Mouse (Mus musculus): ENCODE measurements around the gene B4gat1. TPM values are rescaled to one million over a fixed set of nuclear protein-coding genes. Genes with fewer than 3 reads are reported as not detected.

The B4gat1 gene
- total RNA-seq, 2 experiments from 2014 or later = 28.5 to 31.4 TPM

- DNase-seq (ENCODE audit: low spot score in 2 of 2) = no peak
These were observed 19.5 kb downstream of the B4gat1 start for GRCm38 (mm10) chr19:5057876-5058775.

GRCm38 (mm10) chr19:5058801-5059771 lies 20.5 kb downstream of the B4gat1 start:
- DNase-seq (ENCODE audit: low spot score in 2 of 2) = no peak

DNA sequence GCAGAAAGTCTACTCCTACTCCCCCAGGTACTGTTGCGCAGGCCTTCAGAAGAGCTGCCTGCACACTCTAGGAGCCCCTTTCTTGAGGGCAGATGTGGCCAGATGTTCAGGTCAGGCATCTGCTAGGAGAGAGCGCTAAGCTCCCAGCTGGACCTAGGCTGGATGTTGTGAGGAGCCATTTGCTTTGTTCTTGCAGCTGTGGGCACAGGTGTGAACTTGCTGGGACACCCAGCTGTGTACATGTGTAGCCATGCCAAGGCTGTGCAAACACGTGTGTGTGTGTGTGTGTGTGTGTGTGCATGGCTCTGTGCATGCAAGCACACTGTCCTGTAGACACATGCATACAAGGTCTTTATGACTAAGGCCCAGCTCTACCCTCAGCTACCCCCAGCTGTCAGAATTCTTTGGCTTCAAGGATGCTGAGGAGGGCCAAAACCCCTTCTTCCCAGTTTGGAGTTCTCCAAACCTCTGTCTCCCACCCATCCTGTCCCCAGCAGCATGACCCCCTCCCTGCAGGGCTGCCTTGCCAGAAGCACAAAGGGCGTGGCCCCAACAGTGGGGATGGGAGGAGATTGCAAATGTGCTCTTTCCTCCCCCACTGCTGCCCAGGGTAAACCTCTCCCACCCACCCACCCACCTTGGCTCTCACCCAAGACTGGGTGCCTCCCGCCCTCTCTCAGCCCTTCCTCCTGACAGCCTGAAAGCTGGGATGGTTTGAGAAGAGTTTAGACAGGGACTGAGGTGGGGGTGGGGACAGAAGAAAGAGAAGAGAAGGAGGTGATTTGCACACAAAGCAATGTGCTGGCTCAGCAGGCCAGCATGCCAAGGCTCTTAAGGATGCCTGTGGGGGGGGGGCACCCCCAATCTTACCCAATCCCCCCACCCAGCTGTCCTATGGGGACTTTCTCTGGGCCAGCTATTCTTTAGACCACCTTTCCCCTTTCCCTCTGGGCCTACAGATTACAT lies 22.0 kb downstream of the B4gat1 start:
- no peak for DNase-seq (ENCODE audit: low spot score in 2 of 2)

GRCm38 (mm10) chr19:5062041-5062440 lies 23.4 kb downstream of the B4gat1 start:
- DNase-seq (ENCODE audit: low spot score in 2 of 2) = no peak

DNA sequence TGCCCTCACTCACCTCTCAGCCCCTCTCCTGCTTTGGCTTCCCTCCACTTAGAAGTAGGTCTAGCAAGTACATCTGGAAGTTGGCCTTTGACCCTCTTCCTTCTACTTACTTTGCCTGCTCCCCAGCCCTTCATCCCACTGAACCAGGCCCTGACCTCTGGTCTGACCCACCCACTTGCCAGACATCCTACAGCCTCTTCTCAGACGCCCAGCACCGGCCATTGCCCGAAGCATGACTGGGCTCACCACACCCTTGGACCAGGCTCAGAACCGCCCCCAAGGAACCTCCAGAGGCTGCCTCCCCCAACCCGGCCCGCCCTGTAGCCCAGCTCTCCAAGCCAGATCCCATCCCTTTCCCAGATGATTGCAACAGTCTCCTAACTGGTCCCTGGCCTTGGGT lies 23.8 kb downstream of the B4gat1 start:
- no peak for DNase-seq (ENCODE audit: low spot score in 2 of 2)

DNA sequence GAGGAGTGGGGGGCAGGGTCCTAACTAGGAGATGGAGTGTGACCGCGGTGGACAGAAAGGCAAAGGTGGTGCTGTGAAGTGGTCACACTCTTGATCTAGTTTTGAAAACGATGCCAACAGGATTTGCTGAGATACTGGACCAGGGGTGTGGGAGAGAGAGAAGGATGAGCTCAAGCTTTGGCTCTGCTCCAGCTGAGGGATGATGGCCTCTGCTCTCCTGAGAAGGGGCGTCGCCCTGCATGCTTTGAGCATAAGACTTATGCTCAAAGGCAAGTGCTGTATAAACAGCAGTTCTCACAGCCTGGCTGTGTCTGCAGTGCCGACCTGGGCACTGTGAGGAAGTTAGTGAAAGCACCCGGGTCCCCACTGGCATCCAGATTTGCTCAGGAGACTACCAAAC lies 26.5 kb downstream of the B4gat1 start:
- peak in 1 of 2 experiments; percentile 68 for DNase-seq (ENCODE audit: low spot score in 2 of 2)

DNA sequence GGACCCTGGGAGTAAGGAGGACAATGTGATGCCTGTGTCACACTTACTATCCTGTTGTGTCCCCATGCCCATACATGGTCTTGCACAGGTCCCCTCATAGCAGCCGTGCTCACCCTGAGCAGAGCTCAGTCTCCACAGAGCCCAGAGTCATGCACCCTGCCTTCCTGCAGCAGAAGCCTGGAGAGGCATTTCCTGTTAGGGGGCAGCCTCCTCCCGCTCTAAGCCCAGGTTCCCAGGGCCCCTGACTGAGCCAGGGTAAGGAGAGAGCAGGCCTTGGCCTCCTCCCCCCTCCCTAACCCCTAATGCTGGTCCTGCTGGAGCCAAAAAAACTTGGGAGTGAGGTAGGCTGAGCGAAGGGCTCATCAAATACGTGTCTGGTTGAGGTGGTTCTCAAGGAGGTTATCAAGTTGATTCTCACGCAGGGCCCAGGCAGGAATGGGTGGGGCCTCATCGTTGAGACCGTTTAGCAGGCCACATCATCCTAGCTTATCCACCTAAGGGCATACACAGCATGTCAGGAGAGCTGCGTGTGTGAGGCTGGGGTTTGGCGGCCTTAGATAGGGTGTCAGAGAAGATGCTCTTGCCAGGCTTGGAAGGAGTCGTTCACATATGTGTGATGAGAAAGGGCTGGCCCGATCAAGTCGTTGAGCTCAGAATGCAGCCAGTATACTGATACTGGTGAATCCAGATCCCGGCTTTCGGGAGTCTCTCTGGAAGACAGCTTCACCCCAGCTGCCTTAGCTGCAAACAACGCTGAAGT lies 28.6 kb downstream of the B4gat1 start:
- DNase-seq (ENCODE audit: low spot score in 2 of 2) = no peak

DNA sequence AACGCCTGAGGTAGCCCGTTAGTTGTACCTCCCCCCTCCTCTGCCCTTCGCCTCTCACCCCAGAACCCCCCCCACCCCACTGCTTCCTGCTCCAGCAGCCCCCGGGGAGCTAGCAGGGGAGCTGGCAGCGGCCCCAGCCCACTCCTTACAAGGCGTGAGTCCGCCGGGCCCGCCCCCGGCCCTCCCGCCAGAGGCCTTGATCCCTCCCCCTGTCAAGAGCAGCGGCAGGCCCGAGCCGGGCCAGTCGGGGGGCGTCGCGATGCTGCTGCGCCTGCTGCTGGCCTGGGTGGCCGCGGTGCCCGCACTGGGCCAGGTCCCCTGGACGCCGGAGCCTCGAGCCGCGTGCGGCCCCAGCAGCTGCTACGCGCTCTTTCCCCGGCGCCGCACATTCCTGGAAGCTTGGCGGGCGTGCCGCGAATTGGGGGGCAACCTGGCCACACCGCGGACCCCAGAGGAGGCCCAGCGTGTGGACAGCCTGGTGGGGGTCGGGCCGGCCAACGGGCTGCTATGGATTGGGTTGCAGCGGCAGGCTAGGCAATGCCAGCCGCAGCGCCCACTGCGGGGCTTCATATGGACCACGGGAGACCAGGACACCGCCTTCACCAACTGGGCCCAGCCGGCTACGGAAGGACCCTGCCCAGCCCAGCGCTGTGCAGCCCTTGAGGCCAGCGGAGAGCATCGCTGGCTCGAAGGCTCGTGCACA lies 29.4 kb downstream of the B4gat1 start, which contains the start of gene Cd248:
Gene Cd248 (plus strand): TSS at position 212 of the 703 bp plus-strand sequence.
- peak; percentile 80 to 88 for DNase-seq (ENCODE audit: low spot score in 2 of 2)

DNA sequence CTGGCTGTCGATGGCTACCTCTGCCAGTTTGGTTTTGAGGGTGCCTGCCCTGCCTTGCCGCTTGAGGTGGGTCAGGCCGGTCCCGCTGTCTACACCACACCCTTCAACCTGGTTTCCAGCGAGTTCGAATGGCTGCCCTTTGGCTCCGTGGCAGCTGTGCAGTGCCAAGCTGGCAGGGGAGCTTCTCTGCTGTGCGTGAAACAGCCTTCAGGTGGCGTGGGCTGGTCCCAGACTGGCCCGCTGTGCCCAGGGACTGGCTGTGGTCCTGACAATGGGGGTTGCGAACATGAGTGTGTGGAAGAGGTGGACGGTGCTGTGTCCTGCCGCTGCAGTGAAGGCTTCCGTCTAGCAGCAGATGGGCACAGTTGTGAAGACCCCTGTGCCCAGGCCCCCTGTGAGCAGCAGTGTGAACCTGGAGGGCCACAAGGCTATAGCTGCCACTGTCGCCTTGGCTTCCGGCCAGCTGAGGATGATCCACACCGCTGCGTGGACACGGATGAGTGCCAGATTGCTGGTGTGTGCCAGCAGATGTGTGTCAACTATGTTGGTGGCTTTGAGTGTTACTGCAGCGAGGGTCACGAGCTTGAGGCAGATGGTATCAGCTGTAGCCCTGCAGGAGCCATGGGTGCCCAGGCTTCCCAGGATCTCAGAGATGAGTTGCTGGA lies 30.1 kb downstream of the B4gat1 start:
- no peak for DNase-seq (ENCODE audit: low spot score in 2 of 2)

DNA sequence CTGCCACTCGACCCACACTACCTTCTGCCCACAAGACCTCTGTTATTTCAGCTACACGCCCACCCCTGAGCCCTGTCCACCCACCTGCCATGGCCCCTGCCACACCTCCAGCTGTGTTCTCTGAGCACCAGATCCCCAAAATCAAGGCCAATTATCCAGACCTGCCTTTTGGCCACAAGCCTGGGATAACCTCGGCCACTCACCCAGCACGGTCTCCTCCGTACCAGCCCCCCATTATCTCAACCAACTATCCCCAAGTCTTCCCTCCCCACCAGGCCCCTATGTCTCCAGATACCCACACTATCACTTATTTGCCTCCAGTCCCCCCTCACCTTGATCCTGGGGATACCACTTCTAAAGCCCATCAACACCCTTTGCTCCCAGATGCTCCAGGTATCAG lies 30.9 kb downstream of the B4gat1 start:
- DNase-seq (ENCODE audit: low spot score in 2 of 2) = no peak

DNA sequence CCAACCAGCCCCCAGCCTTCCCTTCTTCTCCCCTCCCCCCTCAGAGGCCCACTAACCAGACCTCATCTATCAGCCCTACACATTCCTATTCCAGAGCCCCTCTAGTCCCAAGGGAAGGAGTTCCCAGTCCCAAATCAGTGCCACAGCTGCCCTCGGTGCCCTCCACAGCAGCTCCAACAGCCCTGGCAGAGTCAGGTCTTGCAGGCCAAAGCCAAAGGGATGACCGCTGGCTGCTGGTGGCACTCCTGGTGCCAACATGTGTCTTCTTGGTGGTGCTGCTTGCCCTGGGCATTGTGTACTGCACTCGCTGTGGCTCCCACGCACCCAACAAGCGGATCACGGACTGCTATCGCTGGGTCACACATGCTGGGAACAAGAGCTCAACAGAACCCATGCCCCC lies 31.4 kb downstream of the B4gat1 start:
- no peak for DNase-seq (ENCODE audit: low spot score in 2 of 2)

- no peak for DNase-seq (ENCODE audit: low spot score in 2 of 2)
These were observed 32.5 kb downstream of the B4gat1 start for GRCm38 (mm10) chr19:5071077-5071476.

DNA sequence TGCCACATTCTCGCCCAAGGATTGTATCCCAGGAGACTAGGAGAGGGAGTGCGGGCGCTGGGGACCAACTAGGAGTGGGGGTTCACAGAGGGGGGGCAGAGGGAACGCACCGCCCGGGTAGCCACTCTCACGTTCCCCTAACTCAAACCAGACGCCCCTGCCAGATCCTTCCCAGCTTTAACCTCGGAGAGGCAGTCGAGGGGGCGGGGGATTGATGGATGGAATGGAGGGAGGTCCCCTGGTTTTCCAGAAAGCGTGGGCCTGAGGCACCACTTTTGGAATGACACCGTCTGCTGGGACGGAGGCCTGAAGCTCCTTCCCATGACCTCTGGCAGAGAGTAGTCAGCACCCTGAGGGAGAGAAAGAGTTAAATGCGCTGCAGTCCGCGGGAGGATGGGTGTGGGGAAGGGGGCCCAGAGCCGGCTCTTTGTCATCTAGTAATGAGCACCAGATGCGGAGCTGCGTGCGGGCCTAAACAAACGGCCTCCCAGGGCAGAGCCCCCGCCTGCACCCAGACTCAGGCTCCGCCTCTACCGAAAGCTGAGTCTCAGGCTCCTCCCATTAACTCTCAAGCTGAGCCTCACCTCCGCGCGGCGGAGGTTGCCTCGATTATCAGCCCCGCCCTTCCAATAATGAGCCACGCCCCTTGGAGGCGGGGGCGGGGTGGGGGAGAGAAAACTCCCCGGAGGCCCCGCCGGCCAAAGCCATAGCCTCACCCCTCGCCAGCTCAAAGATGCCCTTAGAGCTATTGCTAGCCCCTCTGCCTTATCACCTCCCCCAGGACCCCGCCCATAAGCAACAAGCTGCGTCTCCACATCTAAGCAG lies 33.1 kb downstream of the B4gat1 start:
- DNase-seq (ENCODE audit: low spot score in 2 of 2) = peak; percentile 49 to 75

- no peak for DNase-seq (ENCODE audit: low spot score in 2 of 2)
These were observed 33.9 kb downstream of the B4gat1 start for GRCm38 (mm10) chr19:5072389-5073019.

DNA sequence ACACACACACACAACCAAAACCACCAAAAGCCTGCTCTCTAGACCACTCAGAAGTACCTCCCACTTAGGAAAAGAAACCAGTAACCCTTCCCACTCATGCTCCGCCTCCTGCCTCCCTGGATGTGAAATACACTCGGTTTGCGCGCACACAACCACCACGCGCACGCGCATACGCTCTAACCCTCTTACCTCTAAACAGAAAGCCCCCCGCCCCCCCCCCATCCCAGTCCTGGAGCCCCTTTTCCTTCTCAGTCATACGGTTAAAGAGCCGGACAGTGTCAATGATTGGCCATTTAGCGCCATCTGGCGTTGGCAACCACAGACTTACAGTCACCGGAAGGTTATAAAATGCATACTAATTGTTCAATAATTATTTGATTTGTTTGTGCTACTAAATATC lies 34.4 kb downstream of the B4gat1 start:
- DNase-seq (ENCODE audit: low spot score in 2 of 2) = no peak

DNA sequence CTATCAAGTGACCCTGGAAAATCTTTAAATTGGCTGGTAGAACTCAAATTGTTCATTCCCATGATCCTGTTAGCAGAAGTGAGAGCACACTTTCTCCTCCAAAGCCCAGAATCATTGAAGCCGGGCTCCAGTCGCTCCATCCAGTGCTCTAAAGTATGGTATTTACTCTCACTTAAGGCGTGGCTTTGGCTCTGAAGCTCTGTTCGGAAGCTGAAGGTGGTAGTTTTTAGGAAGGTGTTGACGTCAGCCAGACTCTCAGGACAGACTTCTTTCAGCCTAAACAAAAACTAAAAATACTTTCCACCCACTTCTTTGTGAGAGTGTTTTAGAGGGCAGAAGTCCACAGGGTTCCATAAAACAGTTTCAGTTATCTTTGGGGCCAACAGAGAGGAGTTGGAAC lies 34.9 kb downstream of the B4gat1 start:
- no peak for DNase-seq (ENCODE audit: low spot score in 2 of 2)

DNA sequence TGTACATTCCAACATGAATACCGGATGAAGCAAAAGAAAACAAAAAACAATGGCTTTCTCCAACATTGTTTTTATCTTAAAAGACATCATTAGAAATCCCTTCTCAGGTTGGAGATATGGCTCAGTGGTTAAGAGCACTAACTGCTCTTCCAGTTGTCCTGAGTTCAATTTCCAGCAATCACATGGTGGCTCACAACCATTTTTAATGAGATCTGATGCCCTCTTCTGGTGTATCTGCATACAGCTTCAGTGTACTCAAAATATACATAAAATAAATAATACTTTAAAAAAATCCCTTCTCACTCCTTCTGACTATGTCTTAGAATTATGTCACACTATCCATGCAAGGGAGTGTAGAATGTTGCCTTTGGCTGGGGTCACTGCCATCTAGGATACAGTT lies 40.7 kb downstream of the B4gat1 start:
- DNase-seq (ENCODE audit: low spot score in 2 of 2) = no peak
